Mouse (Mus musculus) spleen, adult 2 months (tissue): Measurements from ENCODE around the gene P2ry12. TPM values are rescaled to one million over a fixed set of nuclear protein-coding genes. Genes with fewer than 3 reads are reported as not detected.

Source experiments
- DNase-seq, 2 experiments: peaks; one replicate each; pipeline versions ENCODE4 v3.0.0 to v3.0.0-alpha.2; 2012 to 2021; ENCODE audit warnings: low spot score in 2 of 2, low read depth in 1 of 2
- H3K27ac ChIP-seq: fragments of 200-500 bp; 2 replicates; pipeline ENCODE4 v1.5.1; 2012; ENCODE audit warnings: low read length, inconsistent platforms; ENCODE audit not compliant: insufficient read depth
- H3K27me3 ChIP-seq: fragments of 200-500 bp; 2 replicates; pipeline ENCODE4 v1.6.1; 2012; ENCODE audit warnings: mild to moderate bottlenecking, moderate library complexity, low read length, inconsistent platforms; ENCODE audit not compliant: control insufficient read depth, insufficient read depth
- H3K36me3 ChIP-seq: fragments of 200-500 bp; 2 replicates; pipeline ENCODE4 v1.6.1; 2012; ENCODE audit warnings: mild to moderate bottlenecking, low read length, inconsistent platforms; ENCODE audit not compliant: control insufficient read depth, insufficient read depth
- H3K4me1 ChIP-seq: fragments of 200-500 bp; 2 replicates; pipeline ENCODE4 v1.6.1; 2011; ENCODE audit warnings: inconsistent platforms; ENCODE audit not compliant: control insufficient read depth, insufficient read depth, insufficient read length
- H3K4me3 ChIP-seq: fragments of 200-500 bp; 2 replicates; pipeline ENCODE4 v1.5.1; 2011; ENCODE audit warnings: mild to moderate bottlenecking, inconsistent platforms; ENCODE audit not compliant: insufficient read depth, insufficient read length; ENCODE audit errors: extremely low read depth
- CTCF ChIP-seq: fragments of 200-500 bp; IDR thresholded peaks from 2 replicates; pipeline ENCODE4 v1.5.1; 2011; ENCODE audit warnings: mild to moderate bottlenecking, inconsistent platforms; ENCODE audit not compliant: insufficient read depth, insufficient read length, insufficient replicate concordance; ENCODE audit errors: extremely low read depth
- POLR2A ChIP-seq: fragments of 200-500 bp; IDR thresholded peaks from 2 replicates; pipeline ENCODE4 v1.6.1; 2011; ENCODE audit warnings: low read depth, low read length, inconsistent platforms
- WGBS: fragments of 180-500 bp; shearing (Covaris S2); methylation state at CpG from one replicate; pipeline ENCODE4 v1.1.7; 2018; 5-methylcytosine and 5-hydroxymethylcytosine counted together
- polyA plus RNA-seq: library from polyadenylated mRNA; depleted of rRNA; stranded (reverse); fragments of >200 nt; gene quantifications from 2 replicates; pipeline ENCODE4 v1.2.3, GENCODE M21; 2012

Gene P2ry12
- polyA plus RNA-seq, 1 experiment, result 18.6 TPM

DNA sequence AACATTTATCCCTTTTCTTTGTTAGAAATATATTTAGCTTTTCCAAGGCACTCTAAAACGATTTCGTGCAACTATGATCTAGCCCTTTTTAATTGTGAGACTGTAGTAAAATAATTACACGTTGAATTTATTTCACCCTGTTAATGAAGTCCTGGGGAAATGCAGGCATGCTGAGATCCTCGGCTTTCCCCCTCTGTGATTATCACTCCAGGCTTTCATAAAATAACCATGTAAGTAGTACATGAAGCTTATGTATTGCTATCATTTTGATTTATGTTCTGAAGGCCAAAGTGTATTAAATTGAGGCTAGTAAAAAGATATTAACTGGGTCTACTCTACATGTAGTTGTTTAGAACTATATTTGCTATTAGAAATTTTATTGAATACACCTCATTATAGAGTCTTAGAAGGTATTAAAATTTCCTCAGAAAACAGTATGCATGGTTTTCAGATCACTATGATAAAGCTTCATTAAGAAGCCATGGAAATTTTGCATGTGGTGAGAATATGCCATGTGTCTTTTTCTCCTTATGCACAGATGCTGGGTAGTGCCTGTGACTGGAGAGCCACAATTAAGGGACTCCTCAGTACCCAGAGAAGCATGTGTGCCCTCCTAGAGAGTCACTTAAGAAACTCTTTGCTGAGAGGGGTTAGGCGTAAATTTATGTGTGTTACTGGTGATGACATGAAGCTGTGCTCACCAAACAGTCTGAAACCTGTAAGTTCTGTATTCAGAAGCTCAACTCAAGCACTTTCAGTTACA is 30.9 kb upstream of the P2ry12 start:
- Histone ChIP-seq H3K36me3 (no peaks in the 10 kb centered on the region), H3K27me3 (no peaks in the 10 kb centered on the region), H3K4me1 (no peaks in the 10 kb centered on the region), H3K4me3 (no peak overlapping the region), H3K27ac (no peak overlapping the region)
- WGBS, result 90% methylated on average over 5 of the region's 5 CpGs
- TF ChIP-seq POLR2A, result no peak
- TF ChIP-seq CTCF, result no peak
- DNase-seq, result no peak

DNA sequence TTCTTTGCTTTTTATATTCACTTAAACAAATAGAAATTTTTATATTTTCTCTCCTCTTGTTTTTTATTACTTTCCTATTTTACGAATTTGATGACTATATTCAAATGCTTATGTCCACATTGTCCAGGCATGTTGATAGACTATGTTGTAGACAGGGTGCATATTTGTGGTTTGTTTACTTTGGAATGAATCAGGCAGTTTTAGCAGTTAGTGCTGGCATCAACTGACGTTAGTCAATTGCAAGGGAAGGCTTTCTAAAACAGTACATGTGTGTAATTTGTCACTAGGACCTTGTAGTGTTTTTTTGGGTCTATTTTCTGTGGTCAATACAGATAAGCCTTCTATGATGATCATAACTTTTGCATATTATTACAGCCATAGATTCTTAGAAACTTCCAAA is 27.9 kb upstream of the P2ry12 start:
- Histone ChIP-seq H3K36me3 (no peaks in the 10 kb centered on the region), H3K27ac (no peak overlapping the region), H3K27me3 (no peaks in the 10 kb centered on the region), H3K4me3 (no peak overlapping the region), H3K4me1 (no peaks in the 10 kb centered on the region)
- TF ChIP-seq CTCF (no peak), POLR2A (no peak)
- 90% methylated on average over 2 of the region's 2 CpGs for WGBS
- no peak for DNase-seq

DNA sequence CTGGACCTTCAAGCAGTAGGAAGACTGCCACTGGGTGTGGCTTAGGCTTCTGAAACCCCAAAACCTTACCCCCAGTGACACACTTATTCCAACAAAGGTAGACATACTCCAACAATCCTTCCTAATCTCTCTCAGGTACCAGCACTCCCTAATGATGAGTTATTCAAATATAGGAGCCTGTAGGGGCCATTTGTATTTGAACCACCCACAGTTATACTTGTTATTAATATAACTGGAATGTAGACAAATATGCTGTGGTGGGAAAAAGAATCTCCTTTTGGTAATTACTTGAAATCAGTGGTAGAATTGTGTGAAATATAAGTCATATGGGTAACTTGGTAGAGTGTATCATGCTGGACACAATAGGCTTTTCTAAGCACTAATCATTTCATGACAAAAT is 15.9 kb upstream of the P2ry12 start:
- DNase-seq, result no peak
- H3K27me3 ChIP-seq, result no peaks in the 10 kb centered on the region
- TF ChIP-seq CTCF, result no peak
- no peak for TF ChIP-seq POLR2A
- H3K4me1 ChIP-seq, result no peaks in the 10 kb centered on the region
- no peaks in the 10 kb centered on the region for H3K36me3 ChIP-seq
- no peak overlapping the region for H3K27ac ChIP-seq
- no peak overlapping the region for H3K4me3 ChIP-seq

DNA sequence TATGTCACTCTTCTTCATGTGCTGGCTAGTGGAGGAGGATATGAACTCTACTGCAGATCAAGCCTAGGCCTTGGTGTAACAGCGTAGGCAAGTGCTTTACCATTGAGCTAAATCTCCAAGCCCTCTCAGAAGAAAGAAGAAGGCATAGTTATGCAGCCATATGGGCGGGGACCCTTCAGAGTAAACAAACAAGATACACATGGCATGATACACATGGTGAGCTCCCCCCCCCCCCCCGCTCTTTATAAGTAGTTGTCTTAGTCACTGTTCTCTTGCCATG is 15.5 kb upstream of the P2ry12 start:
- H3K27ac ChIP-seq, result no peak overlapping the region
- 88% methylated on average over 3 of the region's 3 CpGs for WGBS
- no peaks in the 10 kb centered on the region for H3K4me1 ChIP-seq
- H3K36me3 ChIP-seq, result no peaks in the 10 kb centered on the region
- DNase-seq, result no peak
- H3K27me3 ChIP-seq, result no peaks in the 10 kb centered on the region
- no peak overlapping the region for H3K4me3 ChIP-seq
- no peak for TF ChIP-seq CTCF
- no peak for TF ChIP-seq POLR2A

DNA sequence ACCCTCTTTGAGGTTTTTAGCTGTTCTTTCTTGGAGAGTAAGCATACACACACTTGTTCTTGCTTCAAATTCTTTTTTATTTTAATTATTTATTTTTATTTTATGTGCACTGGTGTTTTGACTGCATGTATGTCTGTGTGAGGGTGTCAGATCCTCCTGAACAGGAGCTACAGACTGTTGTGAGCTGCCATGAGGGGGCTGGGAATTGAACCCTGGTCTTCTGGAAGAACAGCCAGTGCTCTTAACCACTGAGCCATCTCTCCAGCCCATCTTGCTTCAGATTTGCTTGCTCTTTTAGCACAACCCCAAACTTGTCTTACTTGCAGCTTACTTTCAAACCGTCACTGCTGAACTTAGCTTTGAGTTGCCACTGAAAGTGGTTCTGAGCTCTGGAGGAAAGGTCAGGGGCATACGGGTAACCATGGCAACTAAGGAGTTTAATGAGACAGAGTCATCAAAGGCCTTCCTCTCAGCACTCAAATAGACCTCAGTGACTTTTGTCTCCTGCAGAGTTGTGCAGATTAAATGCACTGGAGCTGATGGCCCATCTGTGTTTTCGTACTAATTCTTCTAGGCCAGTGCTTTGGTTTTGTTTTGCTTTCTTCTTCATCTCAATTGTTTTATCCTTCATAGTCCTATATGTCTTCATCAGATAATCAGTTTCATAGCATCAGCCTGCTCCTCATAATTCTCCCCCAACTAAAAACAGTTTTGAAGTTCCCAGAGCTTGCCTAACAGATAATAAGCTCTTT is 15.0 kb upstream of the P2ry12 start:
- Histone ChIP-seq H3K36me3 (no peaks in the 10 kb centered on the region), H3K27me3 (no peaks in the 10 kb centered on the region), H3K27ac (no peak overlapping the region), H3K4me3 (no peak overlapping the region), H3K4me1 (no peaks in the 10 kb centered on the region)
- WGBS, result 73% methylated on average over 3 of the region's 3 CpGs
- TF ChIP-seq CTCF, result no peak
- TF ChIP-seq POLR2A, result no peak
- DNase-seq, result no peak

DNA sequence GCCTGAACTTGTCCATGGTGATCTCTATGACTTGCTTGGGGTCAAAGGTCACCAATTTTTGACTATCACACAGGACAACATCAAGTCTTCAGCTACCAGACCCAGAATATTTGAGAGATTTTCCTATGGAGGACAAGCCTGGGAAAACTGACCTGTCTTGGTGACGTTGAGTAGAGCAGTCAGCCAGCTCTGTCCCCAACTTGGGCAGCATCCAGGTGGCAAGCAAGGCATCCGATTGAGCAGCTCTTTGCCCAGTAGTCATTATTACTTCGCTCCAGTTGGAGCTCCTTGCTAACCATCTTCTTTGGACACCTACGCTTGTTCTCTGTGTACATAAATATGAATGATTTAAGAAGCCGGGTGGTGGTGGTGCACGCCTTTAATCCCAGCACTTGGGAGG is 8.1 kb upstream of the P2ry12 start:
- TF ChIP-seq POLR2A (no peak), CTCF (no peak)
- Histone ChIP-seq H3K4me1 (no peaks in the 10 kb centered on the region), H3K27me3 (no peaks in the 10 kb centered on the region), H3K4me3 (no peak overlapping the region), H3K27ac (no peak overlapping the region), H3K36me3 (no peaks in the 10 kb centered on the region)
- no peak for DNase-seq
- 95% methylated on average over 6 of the region's 6 CpGs for WGBS

DNA sequence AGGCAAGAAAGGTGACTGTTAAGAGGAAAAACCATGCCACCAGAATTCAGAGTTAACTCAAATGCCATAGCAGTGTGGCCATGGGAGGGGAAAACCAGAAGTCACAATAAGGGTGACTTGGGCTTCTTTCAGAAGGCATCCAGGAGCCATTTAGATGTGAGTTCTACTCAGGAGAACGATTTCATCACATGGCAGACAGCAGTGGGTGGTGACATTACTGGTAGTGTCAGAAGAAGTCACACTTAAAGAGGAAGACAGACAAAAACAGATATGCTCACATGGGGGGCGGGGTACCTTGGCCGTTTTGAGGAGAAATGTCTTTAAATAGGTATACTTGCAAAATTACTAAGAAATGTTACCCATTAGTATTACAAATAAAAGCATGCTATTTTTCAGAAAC is 1.3 kb upstream of the P2ry12 start:
- 47% methylated on average over 3 of the region's 3 CpGs for WGBS
- H3K27me3 ChIP-seq, result no peaks in the 10 kb centered on the region
- no peak overlapping the region for H3K27ac ChIP-seq
- H3K4me3 ChIP-seq, result no peak overlapping the region
- TF ChIP-seq CTCF (no peak), POLR2A (no peak)
- H3K36me3 ChIP-seq, result no peaks in the 10 kb centered on the region
- H3K4me1 ChIP-seq, result peaks cover 19% of the 10 kb centered on the region
- DNase-seq, result no peak
